Mouse (Mus musculus): ENCODE measurements around the gene Bahcc1. TPM values are rescaled to one million over a fixed set of nuclear protein-coding genes. Genes with fewer than 3 reads are reported as not detected.

The Bahcc1 gene
- polyA plus RNA-seq, 1 experiment = 10.1 TPM

DNA sequence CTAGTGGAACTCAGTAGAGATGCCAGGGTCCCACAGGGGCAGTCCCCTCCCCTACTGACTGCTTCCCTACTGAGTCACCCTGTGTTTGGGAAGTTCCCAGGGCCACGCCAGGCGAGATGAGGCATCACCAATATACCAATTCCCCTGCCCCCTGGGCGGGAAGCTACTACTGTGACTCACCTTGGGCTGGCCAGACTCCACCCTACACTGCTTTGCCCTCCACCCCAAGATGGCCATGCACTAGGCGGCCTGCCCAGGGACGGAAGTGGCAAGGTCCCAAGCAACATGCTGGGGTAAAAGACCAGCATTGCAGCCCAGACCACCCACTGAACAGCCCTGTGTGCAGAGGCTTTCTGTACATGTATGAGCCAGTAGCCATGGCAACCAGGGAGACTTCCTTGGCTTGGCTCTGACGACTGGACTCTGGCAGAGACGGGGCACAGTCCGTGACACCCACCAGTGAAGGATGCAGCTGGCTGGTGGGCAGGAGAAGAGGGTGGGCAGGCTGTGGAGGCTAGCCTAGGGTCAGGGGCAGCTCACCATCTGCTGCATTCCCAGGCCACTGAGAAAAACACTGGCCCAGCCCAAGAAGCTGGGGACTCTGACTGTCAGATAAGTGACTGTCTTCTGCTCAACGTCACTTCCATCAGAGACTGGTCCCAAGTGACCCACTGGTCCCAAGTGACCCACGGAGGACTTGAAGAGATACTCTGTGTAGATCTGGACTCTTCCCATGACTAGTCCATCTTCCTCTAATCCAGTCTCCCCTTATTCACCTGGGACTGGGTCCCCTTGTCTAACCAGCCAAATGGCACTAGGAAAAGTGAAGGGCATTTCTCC is 24.5 kb downstream of the Bahcc1 start:
- Histone ChIP-seq H3K4me1 (ENCODE audit: control insufficient read depth, insufficient read depth, low read length) (peaks cover 16% of the 10 kb centered on the region), H3K27ac (ENCODE audit: insufficient read depth, low read length) (no peak overlapping the region), H3K4me3 (ENCODE audit: insufficient read depth, low read length) (no peak overlapping the region)
- no peak for TF ChIP-seq CTCF (IDR thresholded peaks at IDR 0.05; ENCODE audit: extremely low read depth, insufficient read depth, low read length)
- TF ChIP-seq POLR2A (IDR thresholded peaks at IDR 0.05; ENCODE audit: extremely low read depth, insufficient read depth, low read length) = no peak

DNA sequence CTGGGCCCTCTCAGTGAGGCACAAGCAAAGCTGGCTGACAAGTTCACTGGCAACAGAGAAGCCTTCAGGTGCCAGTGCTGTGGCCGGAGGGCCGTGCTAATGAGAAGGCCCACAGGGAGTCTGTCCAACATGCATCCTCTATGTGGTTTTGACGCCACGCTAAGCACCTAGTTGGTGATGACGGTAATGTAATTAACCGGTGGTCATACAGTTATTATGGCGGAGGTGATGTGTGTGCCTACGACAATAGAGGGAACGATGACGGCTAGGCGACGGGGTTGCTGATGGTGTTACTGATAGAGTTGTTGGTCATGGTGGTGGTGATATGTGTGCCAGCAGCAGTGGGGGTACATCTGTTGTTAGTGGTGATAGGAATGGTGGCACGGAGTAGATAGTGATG is 25.2 kb downstream of the Bahcc1 start:
- TF ChIP-seq CTCF (IDR thresholded peaks at IDR 0.05; ENCODE audit: extremely low read depth, insufficient read depth, low read length) (no peak), POLR2A (IDR thresholded peaks at IDR 0.05; ENCODE audit: extremely low read depth, insufficient read depth, low read length) (no peak)
- no peak overlapping the region for H3K4me3 ChIP-seq (ENCODE audit: insufficient read depth, low read length)
- H3K4me1 ChIP-seq (ENCODE audit: control insufficient read depth, insufficient read depth, low read length) = peaks cover 16% of the 10 kb centered on the region
- H3K27ac ChIP-seq (ENCODE audit: insufficient read depth, low read length) = no peak overlapping the region

DNA sequence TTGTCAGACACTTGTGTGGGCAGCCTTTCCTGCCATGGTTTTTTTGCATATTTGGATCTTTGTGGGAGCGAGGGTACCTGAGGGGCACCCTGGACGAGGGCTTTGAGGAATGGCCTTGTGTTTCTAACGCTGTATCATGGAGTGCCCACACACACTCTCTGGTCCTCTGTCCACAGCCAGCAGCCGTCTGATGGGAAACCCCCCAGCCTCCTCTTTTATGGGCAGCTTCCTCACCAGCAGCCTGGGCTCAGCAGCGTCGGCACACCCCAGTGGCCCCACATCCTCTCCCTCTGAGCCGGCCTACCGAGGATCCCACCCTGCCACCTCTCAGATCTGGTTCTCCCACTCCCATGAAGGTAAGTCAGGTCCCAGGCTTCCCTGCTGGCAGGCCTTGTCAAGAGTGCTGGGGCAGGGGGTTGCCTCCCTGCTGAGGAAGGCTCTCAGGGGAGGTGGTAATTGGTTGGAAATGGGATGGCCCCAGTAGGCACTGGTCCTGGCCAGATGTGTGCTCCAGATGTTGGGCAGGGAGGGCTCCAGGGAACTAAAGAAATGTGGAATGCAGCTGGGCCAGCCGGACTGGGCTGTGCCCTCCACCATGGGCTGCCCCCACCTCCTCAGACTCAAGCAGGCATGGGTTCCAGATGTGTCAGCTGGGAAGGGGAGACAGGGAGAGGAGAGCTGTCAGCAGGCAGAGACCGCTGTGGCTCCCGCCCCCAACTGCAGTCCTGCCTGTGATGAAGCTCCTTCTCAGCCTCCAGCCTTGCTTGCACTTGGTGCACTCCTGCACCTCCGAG is 26.3 kb downstream of the Bahcc1 start:
- peaks cover 16% of the 10 kb centered on the region for H3K4me1 ChIP-seq (ENCODE audit: control insufficient read depth, insufficient read depth, low read length)
- no peak overlapping the region for H3K27ac ChIP-seq (ENCODE audit: insufficient read depth, low read length)
- TF ChIP-seq POLR2A (IDR thresholded peaks at IDR 0.05; ENCODE audit: extremely low read depth, insufficient read depth, low read length) (no peak), CTCF (IDR thresholded peaks at IDR 0.05; ENCODE audit: extremely low read depth, insufficient read depth, low read length) (no peak)
- no peak overlapping the region for H3K4me3 ChIP-seq (ENCODE audit: insufficient read depth, low read length)

DNA sequence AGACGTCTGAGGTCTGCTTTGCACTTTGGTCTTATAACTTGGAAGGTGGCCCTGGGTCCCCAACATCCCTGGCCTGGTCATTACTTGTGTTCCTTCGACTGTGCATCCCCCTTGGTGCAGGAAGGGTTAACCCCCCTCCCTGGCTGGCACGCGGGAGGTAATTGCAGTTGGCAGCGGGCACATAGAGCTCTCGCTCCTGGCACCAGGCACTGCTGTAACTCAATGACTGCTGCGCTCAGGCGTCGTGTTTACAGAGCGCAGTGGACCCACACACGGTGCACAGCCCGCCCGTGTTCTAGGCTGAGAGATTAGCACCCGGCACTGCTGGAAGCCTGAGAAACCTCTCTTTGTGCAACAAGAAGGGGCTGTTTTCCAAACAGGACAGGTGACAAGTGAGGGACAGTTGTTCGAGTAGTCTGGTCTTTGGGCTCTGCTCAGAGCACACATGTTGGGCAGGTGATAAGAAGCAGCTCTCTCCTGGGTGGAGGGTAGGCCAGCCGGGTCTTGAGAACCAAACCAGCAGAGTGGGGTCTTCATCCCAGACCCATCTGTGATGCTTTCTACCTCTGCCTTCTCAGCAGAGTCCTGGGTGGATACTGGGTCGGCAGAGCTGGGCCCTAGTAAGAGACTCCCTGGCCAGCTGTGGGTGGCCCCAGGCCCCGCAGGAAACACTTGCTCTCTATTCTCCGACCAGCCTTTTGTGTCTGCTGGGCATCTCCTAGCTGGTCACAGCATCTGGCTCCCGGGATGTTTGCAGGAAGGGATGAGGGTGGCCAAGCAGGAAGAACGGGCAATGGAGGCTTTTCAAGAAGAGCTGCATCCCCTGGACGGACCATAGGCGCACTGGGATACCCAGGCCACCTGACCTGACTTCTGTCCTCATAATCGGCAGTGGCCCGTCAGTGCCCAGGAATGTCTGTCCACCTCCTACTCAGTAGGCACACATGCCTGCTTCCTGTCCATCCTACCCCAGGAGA is 27.3 kb downstream of the Bahcc1 start:
- TF ChIP-seq POLR2A (IDR thresholded peaks at IDR 0.05; ENCODE audit: extremely low read depth, insufficient read depth, low read length) (no peak), CTCF (IDR thresholded peaks at IDR 0.05; ENCODE audit: extremely low read depth, insufficient read depth, low read length) (no peak)
- H3K4me3 ChIP-seq (ENCODE audit: insufficient read depth, low read length) = no peak overlapping the region
- peaks cover 13% of the 10 kb centered on the region for H3K4me1 ChIP-seq (ENCODE audit: control insufficient read depth, insufficient read depth, low read length)
- no peak overlapping the region for H3K27ac ChIP-seq (ENCODE audit: insufficient read depth, low read length)

DNA sequence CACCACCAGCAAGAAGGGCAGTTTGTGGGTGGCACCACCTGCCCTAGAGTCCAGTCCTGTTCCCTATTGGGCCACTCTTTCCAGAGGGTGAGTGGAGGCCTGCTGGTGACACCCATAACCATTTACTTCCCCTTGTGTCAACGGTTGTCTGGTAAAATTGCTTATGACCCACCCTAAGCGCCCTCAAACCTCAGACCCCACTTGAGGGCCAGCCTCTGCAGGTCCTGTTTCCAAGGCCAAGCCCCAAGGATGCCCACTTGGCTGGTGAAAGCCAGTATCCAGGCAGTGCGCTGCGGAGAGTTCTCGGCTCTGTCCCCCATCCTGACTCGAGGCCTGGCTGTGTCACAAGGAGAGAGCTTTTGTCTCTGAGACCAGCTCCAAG is 28.0 kb downstream of the Bahcc1 start:
- no peak overlapping the region for H3K27ac ChIP-seq (ENCODE audit: insufficient read depth, low read length)
- H3K4me3 ChIP-seq (ENCODE audit: insufficient read depth, low read length) = no peak overlapping the region
- TF ChIP-seq POLR2A (IDR thresholded peaks at IDR 0.05; ENCODE audit: extremely low read depth, insufficient read depth, low read length) = no peak
- no peak for TF ChIP-seq CTCF (IDR thresholded peaks at IDR 0.05; ENCODE audit: extremely low read depth, insufficient read depth, low read length)
- H3K4me1 ChIP-seq (ENCODE audit: control insufficient read depth, insufficient read depth, low read length) = peaks cover 13% of the 10 kb centered on the region

DNA sequence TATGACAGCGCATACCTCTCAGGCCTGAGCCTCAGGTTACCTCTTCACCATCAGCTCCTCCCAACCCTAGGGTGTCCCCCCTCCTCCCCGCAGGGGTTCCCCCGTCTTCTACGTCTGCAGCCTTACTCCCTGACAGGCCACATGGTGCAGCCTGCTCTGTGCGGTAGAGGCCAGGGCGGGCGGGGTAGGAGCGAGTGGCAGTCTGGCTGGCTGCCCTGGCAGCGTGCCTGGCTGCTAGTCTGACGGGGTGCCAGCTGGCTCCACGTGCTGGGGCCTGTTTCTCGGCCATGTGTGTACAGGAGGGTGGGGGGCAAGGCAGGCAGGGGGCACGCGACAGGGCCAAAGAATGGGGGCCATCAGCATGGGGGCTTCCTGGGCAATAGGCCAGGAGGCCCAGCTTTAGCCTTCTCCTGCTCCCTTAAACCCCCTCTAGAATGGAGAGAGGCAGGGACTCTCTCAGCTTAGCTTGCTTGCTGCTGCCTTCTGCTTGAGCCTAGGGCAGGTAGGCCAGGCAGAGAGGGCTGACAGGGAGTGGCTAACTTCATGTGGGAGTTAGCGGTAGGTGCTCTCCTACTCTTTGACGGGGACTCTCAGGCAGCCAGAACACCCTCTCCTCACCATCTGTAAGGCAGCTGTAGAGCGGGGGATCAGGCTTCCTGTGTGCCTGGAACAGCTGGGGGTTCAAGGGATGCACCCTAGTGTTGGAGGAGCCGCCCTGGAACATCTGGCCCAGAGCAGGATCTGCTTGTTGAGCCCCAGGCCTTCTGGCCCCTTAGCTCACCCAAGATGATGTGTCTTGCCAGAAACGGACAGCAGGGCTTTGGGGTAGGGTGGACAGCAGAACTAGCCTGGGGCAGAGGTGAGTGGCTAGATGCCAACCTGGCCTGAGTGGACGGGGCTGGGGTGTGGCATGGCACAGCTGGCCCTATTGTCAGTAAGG is 28.9 kb downstream of the Bahcc1 start:
- H3K4me1 ChIP-seq (ENCODE audit: control insufficient read depth, insufficient read depth, low read length) = peaks cover 13% of the 10 kb centered on the region
- H3K4me3 ChIP-seq (ENCODE audit: insufficient read depth, low read length) = no peak overlapping the region
- TF ChIP-seq POLR2A (IDR thresholded peaks at IDR 0.05; ENCODE audit: extremely low read depth, insufficient read depth, low read length) = no peak
- no peak for TF ChIP-seq CTCF (IDR thresholded peaks at IDR 0.05; ENCODE audit: extremely low read depth, insufficient read depth, low read length)
- H3K27ac ChIP-seq (ENCODE audit: insufficient read depth, low read length) = no peak overlapping the region

DNA sequence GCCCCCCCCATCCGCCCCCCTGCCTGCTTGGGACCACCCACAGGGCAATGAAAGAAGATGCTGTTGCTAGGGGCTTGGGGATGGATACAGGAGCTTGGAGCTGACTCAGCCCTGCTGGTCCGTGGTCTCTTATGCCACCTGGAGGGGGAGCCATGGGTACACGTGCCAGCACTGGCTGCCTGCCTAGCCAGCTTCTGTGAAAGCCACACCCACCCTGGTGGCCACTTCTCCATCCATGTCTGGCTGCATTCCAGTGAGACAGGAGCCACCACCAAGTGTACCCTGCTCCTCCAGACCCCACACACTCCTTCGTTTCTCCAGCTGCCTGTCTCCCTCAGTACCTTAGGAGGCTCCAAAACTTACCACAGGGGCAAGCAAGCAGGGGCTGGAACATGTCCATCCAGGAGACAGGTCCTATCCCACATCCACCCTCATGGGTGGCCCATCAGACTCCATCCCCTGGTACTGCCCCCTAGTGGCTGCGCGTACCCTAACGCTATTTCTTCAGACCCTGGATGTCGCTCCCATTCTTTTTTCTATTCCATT is 29.7 kb downstream of the Bahcc1 start:
- TF ChIP-seq CTCF (IDR thresholded peaks at IDR 0.05; ENCODE audit: extremely low read depth, insufficient read depth, low read length) (peak; percentile 65), POLR2A (IDR thresholded peaks at IDR 0.05; ENCODE audit: extremely low read depth, insufficient read depth, low read length) (no peak)
- peaks cover 13% of the 10 kb centered on the region for H3K4me1 ChIP-seq (ENCODE audit: control insufficient read depth, insufficient read depth, low read length)
- H3K27ac ChIP-seq (ENCODE audit: insufficient read depth, low read length) = no peak overlapping the region
- H3K4me3 ChIP-seq (ENCODE audit: insufficient read depth, low read length) = no peak overlapping the region

DNA sequence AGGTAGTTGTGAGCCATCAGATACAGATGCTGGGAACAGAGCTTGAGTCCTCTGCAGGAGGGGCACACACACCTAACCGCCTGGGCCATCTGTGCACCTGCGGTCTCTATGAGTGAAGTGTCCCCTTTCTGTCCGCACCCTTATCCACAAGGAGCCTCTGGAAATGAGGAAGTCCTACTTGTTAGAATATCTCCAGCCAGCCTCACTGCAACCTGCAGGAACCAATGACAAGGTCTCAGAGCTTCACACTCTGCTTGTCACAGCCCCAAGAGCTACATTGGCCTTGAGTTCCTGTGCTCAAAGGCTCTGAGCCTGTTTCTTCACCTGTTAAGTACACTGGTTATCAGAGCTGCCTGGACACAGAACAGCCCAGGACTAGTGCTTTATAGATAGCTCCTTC is 30.4 kb downstream of the Bahcc1 start:
- Histone ChIP-seq H3K27ac (ENCODE audit: insufficient read depth, low read length) (no peak overlapping the region), H3K4me3 (ENCODE audit: insufficient read depth, low read length) (no peak overlapping the region), H3K4me1 (ENCODE audit: control insufficient read depth, insufficient read depth, low read length) (peaks cover 16% of the 10 kb centered on the region)
- TF ChIP-seq POLR2A (IDR thresholded peaks at IDR 0.05; ENCODE audit: extremely low read depth, insufficient read depth, low read length) = no peak
- no peak for TF ChIP-seq CTCF (IDR thresholded peaks at IDR 0.05; ENCODE audit: extremely low read depth, insufficient read depth, low read length)

Measured in cortical plate, adult 2 months (tissue).